Mouse (Mus musculus) adrenal gland, postnatal 25 days (tissue): ENCODE data around the gene Tnfsf12. TPM values are rescaled to one million over a fixed set of nuclear protein-coding genes. Genes with fewer than 3 reads are reported as not detected.

Source experiments
- DNase-seq: peaks from one replicate; pipeline ENCODE4 v3.0.0; 2021; ENCODE audit warnings: mixed read lengths
- microRNA-seq, 2 experiments: library from miRNA; unstranded; fragments of <30 nt; microRNA quantifications; one replicate each; pipeline ENCODE4 v1.2.0; 2021
- total RNA-seq: library from RNA; stranded (reverse); gene quantifications from 2 replicates; pipeline ENCODE4 v1.2.3, GENCODE M21; 2021

Tnfsf12 gene
- total RNA-seq, 1 experiment from 2014 or later = 25.6 TPM

DNA sequence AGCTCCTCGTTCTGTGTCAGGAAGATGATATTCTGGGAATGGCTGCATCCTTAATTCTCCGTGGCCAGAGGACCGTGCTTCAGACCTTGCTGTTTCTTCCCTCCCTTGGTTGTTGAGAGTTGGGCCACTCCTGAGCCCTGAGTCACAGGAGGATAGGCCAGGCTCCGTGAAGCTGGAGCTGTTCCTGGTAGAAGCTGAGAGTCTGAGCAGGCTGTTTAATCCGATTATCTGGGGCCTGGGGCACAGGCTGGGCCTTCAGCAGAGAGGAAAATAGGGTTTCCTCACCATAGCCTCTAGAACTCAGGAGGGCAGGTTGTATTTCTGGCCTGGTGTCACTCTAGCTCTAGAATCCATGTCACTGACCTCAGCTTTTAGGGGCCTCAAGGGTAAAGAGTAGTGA, 42.2 kb downstream of the Tnfsf12 start:
- no peak for DNase-seq

- DNase-seq = no peak
Observed at GRCm38 (mm10) chr11:69645860-69646259, 49.8 kb downstream of the Tnfsf12 start.

Small RNA genes within 50 kb of the gene (microRNA-seq; reads per million reads assigned to microRNA genes)
- 3.6 to 4.5 reads per million in 2 experiments for gene Mir1934

Other genes starting within 250 kb of the Tnfsf12 start
- gene Dnah2, start 146.7 kb downstream of the Tnfsf12 start, total RNA-seq = 0.05 and 0.76 TPM in 2 replicates
- gene Efnb3, start 135.6 kb downstream of the Tnfsf12 start, total RNA-seq = 0.38 and 1.5 TPM in 2 replicates
- gene Wrap53, start 115.6 kb downstream of the Tnfsf12 start, total RNA-seq = 12.5 and 12.9 TPM in 2 replicates
- gene Trp53, start 115.5 kb downstream of the Tnfsf12 start, total RNA-seq = 74.1 and 81.7 TPM in 2 replicates
- gene Atp1b2, start 89.9 kb downstream of the Tnfsf12 start, total RNA-seq = 34.0 and 38.0 TPM in 2 replicates
- gene Shbg, start 77.9 kb downstream of the Tnfsf12 start, total RNA-seq = not detected in 2 replicates
- 6.7 and 16.9 TPM in 2 replicates for gene Sat2, start 73.8 kb downstream of the Tnfsf12 start, total RNA-seq
- 89.7 and 101 TPM in 2 replicates for gene Fxr2, start 62.9 kb downstream of the Tnfsf12 start, total RNA-seq
- 0.39 TPM in 1 of 2 replicates, not detected in the other for gene Sox15, start 40.5 kb downstream of the Tnfsf12 start, total RNA-seq
- gene Mpdu1, start 33.2 kb downstream of the Tnfsf12 start, total RNA-seq = 123 and 137 TPM in 2 replicates
- gene Cd68, start 29.7 kb downstream of the Tnfsf12 start, total RNA-seq = 14.2 and 22.6 TPM in 2 replicates
- 624 and 654 TPM in 2 replicates for gene Eif4a1, start 23.4 kb downstream of the Tnfsf12 start, total RNA-seq
- 91.6 and 91.8 TPM in 2 replicates for gene Senp3, start 13.8 kb downstream of the Tnfsf12 start, total RNA-seq
- gene Tnfsf13, start 10.1 kb downstream of the Tnfsf12 start, total RNA-seq = 3.8 and 4.1 TPM in 2 replicates
- 3.8 and 4.6 TPM in 2 replicates for gene Tnfsfm13, start 249 bp upstream of the Tnfsf12 start, total RNA-seq
- gene Polr2a, start 62.8 kb upstream of the Tnfsf12 start, total RNA-seq = 98.5 and 101 TPM in 2 replicates
- gene Slc35g3, start 66.1 kb upstream of the Tnfsf12 start, total RNA-seq = not detected in 2 replicates
- 39.5 and 65.8 TPM in 2 replicates for gene Zbtb4, start 70.1 kb upstream of the Tnfsf12 start, total RNA-seq
- gene Chrnb1, start 100.1 kb upstream of the Tnfsf12 start, total RNA-seq = 1.8 and 2.4 TPM in 2 replicates
- gene Fgf11, start 106.0 kb upstream of the Tnfsf12 start, total RNA-seq = 3.6 and 3.9 TPM in 2 replicates
- gene Tmem102, start 109.8 kb upstream of the Tnfsf12 start, total RNA-seq = not detected in 2 replicates
- gene Gm39566, start 119.4 kb upstream of the Tnfsf12 start, total RNA-seq = not detected in 2 replicates
- not detected in 2 replicates for gene Spem2, start 122.6 kb upstream of the Tnfsf12 start, total RNA-seq
- not detected in 2 replicates for gene Spem1, start 126.3 kb upstream of the Tnfsf12 start, total RNA-seq
- 18.6 and 19.7 TPM in 2 replicates for gene Nlgn2, start 141.9 kb upstream of the Tnfsf12 start, total RNA-seq
- gene Tmem256, start 142.7 kb upstream of the Tnfsf12 start, total RNA-seq = 149 and 152 TPM in 2 replicates
- gene Plscr3, start 150.5 kb upstream of the Tnfsf12 start, total RNA-seq = 43.8 and 52.9 TPM in 2 replicates
- not detected in 2 replicates for gene Tnk1, start 162.9 kb upstream of the Tnfsf12 start, total RNA-seq
- gene Tmem95, start 182.2 kb upstream of the Tnfsf12 start, total RNA-seq = not detected in 2 replicates
- gene Kctd11, start 185.6 kb upstream of the Tnfsf12 start, total RNA-seq = 4.4 and 4.9 TPM in 2 replicates
- 0.30 TPM in 1 of 2 replicates, not detected in the other for gene Acap1, start 199.7 kb upstream of the Tnfsf12 start, total RNA-seq
- 1.2 and 2.6 TPM in 2 replicates for gene 2810408A11Rik, start 205.1 kb upstream of the Tnfsf12 start, total RNA-seq
- 52.4 and 55.5 TPM in 2 replicates for gene Neurl4, start 205.2 kb upstream of the Tnfsf12 start, total RNA-seq
- gene Gps2, start 218.0 kb upstream of the Tnfsf12 start, total RNA-seq = 62.5 and 70.2 TPM in 2 replicates
- gene Eif5a, start 226.1 kb upstream of the Tnfsf12 start, total RNA-seq = 542 and 558 TPM in 2 replicates
- 14.1 and 14.8 TPM in 2 replicates for gene Ybx2, start 239.9 kb upstream of the Tnfsf12 start, total RNA-seq